Mouse (Mus musculus) embryonic facial prominence, embryonic 11.5 days (tissue): ENCODE results near the gene 9130230L23Rik. TPM values are rescaled to one million over a fixed set of nuclear protein-coding genes. Genes with fewer than 3 reads are reported as not detected.

Source experiments
- ATAC-seq: fragments of 200-750 bp; cut with Nextera tagmentation; replicated peaks from 2 replicates; pipeline ENCODE4 v1.8.0; 2017; ENCODE audit warnings: low read depth; ENCODE audit not compliant: insufficient number of reproducible peaks, low FRiP score, low TSS enrichment
- DNase-seq: peaks from one replicate; pipeline ENCODE4 v3.0.0-alpha.2; 2015; ENCODE audit warnings: low spot score
- H3K27ac ChIP-seq: fragments of 300-500 bp; sonication (generic); replicated peaks from 2 replicates; pipeline ENCODE4 v1.5.1; 2014; ENCODE audit warnings: mild to moderate bottlenecking, low read depth, low read length, control low read depth
- H3K27me3 ChIP-seq: fragments of 300-500 bp; sonication (generic); 2 replicates; pipeline ENCODE4 v1.6.1; 2014; ENCODE audit warnings: mild to moderate bottlenecking, low read length, moderate library complexity, mixed read lengths; ENCODE audit not compliant: control insufficient read depth, insufficient read depth
- H3K36me3 ChIP-seq: fragments of 300-500 bp; sonication (generic); replicated peaks from 2 replicates; pipeline ENCODE4 v1.6.1; 2014; ENCODE audit warnings: low read depth, mild to moderate bottlenecking, low read length, moderate library complexity, mixed read lengths; ENCODE audit not compliant: control insufficient read depth, insufficient read depth
- H3K4me1 ChIP-seq: fragments of 300-500 bp; sonication (generic); 2 replicates; pipeline ENCODE4 v1.6.1; 2014; ENCODE audit warnings: low read length, mixed read lengths; ENCODE audit not compliant: control insufficient read depth, insufficient read depth
- H3K4me2 ChIP-seq: fragments of 300-500 bp; sonication (generic); 2 replicates; pipeline ENCODE4 v1.6.1; 2014; ENCODE audit warnings: low read depth, mild to moderate bottlenecking, control low read depth, low read length, moderate library complexity
- H3K4me3 ChIP-seq: fragments of 300-500 bp; sonication (generic); 2 replicates; pipeline ENCODE4 v1.5.1; 2014; ENCODE audit warnings: low read depth, low read length, control low read depth
- H3K9ac ChIP-seq: fragments of 300-500 bp; sonication (generic); replicated peaks from 2 replicates; pipeline ENCODE4 v1.6.1; 2014; ENCODE audit warnings: mild to moderate bottlenecking, control low read depth, low read length
- H3K9me3 ChIP-seq: fragments of 300-500 bp; sonication (generic); replicated peaks from 2 replicates; pipeline ENCODE4 v1.6.1; 2016; ENCODE audit warnings: mild to moderate bottlenecking, low read length, inconsistent platforms, mixed read lengths; ENCODE audit not compliant: control insufficient read depth
- WGBS: fragments of 180-500 bp; shearing (Covaris S2); extraction: QIAGEN DNeasy Blood & Tissue Kit; methylation state at CpG from one replicate; pipeline ENCODE4 v1.1.7; 2014; 5-methylcytosine and 5-hydroxymethylcytosine counted together
- microRNA-seq: library from miRNA; unstranded; fragments of <30 nt; microRNA quantifications from one replicate; pipeline ENCODE4, GENCODE M21; 2016; ENCODE audit warnings: borderline number of aligned reads
- polyA plus RNA-seq: library from polyadenylated mRNA; unstranded; fragments of >200 nt; fragmentation: Nextera tagmentation; extraction: Ambion mirVana; gene quantifications from 2 replicates; pipeline ENCODE4 v1.2.1, GENCODE M21; 2014

9130230L23Rik gene
- polyA plus RNA-seq, 1 experiment from 2014 or later, result not detected

DNA sequence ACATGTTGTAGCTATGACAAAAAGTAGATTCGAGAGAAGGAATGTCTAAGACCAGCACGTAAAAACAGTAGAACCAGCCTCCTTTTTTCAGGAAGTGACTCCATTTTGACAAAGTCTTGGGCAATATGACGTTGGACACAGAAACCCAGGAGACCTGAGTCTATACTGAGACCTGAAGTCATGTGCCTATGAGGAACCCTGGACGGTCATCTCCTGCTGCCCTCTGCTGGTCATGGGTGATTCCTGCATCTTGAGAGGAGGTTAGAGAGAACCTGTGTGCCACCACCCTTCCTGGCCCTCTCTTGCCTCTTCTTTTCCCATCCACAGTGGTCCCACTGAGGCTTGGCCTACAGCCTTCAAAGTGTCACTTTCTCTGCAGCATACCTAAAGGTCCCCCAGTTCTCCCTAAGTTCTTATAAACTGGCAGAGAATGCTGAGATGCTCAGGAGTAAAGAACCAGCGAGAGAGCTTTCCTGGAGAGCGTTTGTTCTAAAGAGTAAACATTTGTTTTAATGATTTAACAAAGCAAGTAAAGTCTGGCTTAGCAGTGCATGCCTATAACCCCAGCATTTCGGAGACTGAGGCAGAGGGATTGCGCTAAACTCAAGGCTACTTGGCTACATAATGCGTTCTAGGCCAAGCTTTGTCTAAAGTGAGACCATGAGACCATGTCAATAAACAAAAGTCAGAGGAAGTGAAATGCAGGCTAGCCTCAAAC, 65.9 kb downstream of the 9130230L23Rik start:
- H3K9me3 ChIP-seq, result no peaks in the 10 kb centered on the region
- no peak overlapping the region for H3K27ac ChIP-seq
- H3K4me1 ChIP-seq, result no peaks in the 10 kb centered on the region
- no peaks in the 10 kb centered on the region for H3K36me3 ChIP-seq
- ATAC-seq, result peak; percentile 83
- no peak overlapping the region for H3K4me3 ChIP-seq
- H3K9ac ChIP-seq, result no peak overlapping the region
- peak; percentile 88 for DNase-seq
- WGBS, result 58% methylated on average over 9 of the region's 9 CpGs
- no peaks in the 10 kb centered on the region for H3K27me3 ChIP-seq
- H3K4me2 ChIP-seq, result no peak overlapping the region

- ATAC-seq (no peak), DNase-seq (no peak)
- no peak overlapping the region for H3K9ac ChIP-seq
- H3K4me2 ChIP-seq, result no peak overlapping the region
- H3K9me3 ChIP-seq, result no peaks in the 10 kb centered on the region
- H3K36me3 ChIP-seq, result no peaks in the 10 kb centered on the region
- H3K27ac ChIP-seq, result no peak overlapping the region
- 66% methylated on average over 11 of the region's 11 CpGs for WGBS
- no peaks in the 10 kb centered on the region for H3K4me1 ChIP-seq
- no peaks in the 10 kb centered on the region for H3K27me3 ChIP-seq
- no peak overlapping the region for H3K4me3 ChIP-seq
Measured at GRCm38 (mm10) chr5:65937011-65937726, 66.9 kb downstream of the 9130230L23Rik start.

DNA sequence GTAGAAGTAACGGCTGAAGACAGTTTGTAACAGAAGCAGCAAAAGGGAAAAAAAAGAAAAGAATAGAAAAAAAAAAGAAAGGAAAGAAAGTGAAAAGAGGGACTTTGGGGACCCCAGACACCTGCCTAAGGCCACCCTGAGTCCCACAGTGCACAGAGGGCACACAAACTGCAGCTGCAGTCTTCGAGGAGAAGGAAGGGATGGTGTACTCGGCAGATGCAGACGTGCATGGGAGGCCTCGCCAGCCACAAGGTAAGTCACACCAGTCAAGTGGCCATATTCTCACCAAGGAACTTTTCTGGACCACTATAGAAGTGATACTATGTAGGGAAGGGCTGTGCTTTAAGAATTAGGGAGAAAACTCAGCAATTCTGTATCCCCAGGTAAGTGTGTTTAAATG, 69.3 kb downstream of the 9130230L23Rik start, which contains the start of gene Chrna9:
TSS of gene Chrna9 (plus strand) at position 139 of the 400 bp plus-strand sequence.
- no peaks in the 10 kb centered on the region for H3K36me3 ChIP-seq
- H3K9me3 ChIP-seq, result no peaks in the 10 kb centered on the region
- ATAC-seq, result no peak
- no peak within 1 kb of the TSS for H3K4me2 ChIP-seq
- H3K27ac ChIP-seq, result no peak within 1 kb of the TSS
- H3K9ac ChIP-seq, result no peak within 1 kb of the TSS
- DNase-seq, result no peak
- WGBS, result 81% methylated on average over 5 of the region's 5 CpGs
- no peaks in the 10 kb centered on the region for H3K27me3 ChIP-seq
- no peak within 1 kb of the TSS for H3K4me3 ChIP-seq
- no peaks in the 10 kb centered on the region for H3K4me1 ChIP-seq

- no peaks in the 10 kb centered on the region for H3K4me1 ChIP-seq
- H3K36me3 ChIP-seq, result no peaks in the 10 kb centered on the region
- H3K27ac ChIP-seq, result no peak overlapping the region
- ATAC-seq (no peak), DNase-seq (no peak)
- H3K9ac ChIP-seq, result no peak overlapping the region
- no peaks in the 10 kb centered on the region for H3K27me3 ChIP-seq
- H3K4me2 ChIP-seq, result no peak overlapping the region
- H3K9me3 ChIP-seq, result no peaks in the 10 kb centered on the region
- H3K4me3 ChIP-seq, result no peak overlapping the region
- WGBS, result 89% methylated on average over 2 of the region's 2 CpGs
Measured at GRCm38 (mm10) chr5:65933764-65934163, 70.3 kb downstream of the 9130230L23Rik start.

GRCm38 (mm10) chr5:65933258-65933657, 70.8 kb downstream of the 9130230L23Rik start:
- Histone ChIP-seq H3K27me3 (no peaks in the 10 kb centered on the region), H3K9ac (no peak overlapping the region), H3K27ac (no peak overlapping the region), H3K4me1 (no peaks in the 10 kb centered on the region), H3K4me3 (no peak overlapping the region), H3K4me2 (no peak overlapping the region), H3K36me3 (no peaks in the 10 kb centered on the region), H3K9me3 (no peaks in the 10 kb centered on the region)
- 81% methylated on average over 4 of the region's 4 CpGs for WGBS
- no peak for ATAC-seq
- no peak for DNase-seq

DNA sequence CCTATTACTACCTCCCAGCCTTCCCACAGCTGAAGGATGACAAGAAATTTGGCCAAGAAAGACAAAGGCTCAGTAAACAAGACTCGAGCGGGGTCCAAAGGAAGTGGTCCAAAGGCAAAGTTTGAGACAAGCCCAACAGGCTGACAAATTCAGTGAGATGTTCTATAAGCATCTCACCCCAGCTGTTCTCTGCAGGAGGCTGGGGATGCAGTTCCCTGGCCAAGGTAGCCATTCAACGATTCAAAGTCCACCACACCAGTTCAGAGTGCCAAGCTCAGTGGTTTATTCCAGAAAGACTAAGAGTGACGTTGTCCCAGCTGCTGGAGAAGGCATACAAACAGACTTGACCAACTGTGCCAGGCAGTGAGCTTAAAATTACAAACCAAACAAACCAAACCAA, 73.9 kb downstream of the 9130230L23Rik start:
- Histone ChIP-seq H3K9me3 (no peaks in the 10 kb centered on the region), H3K9ac (no peak overlapping the region), H3K4me1 (no peaks in the 10 kb centered on the region), H3K4me2 (no peak overlapping the region), H3K27me3 (no peaks in the 10 kb centered on the region), H3K27ac (no peak overlapping the region), H3K4me3 (no peak overlapping the region), H3K36me3 (no peaks in the 10 kb centered on the region)
- no peak for ATAC-seq
- no peak for DNase-seq
- 76% methylated on average over 4 of the region's 4 CpGs for WGBS

Small RNA genes lying within 50 kb of the gene (microRNA-seq; reads per million reads assigned to microRNA genes)
- not detected for gene Gm25952

Other genes starting within 250 kb of the 9130230L23Rik start
- 45.4 and 50.7 TPM in 2 replicates for gene N4bp2, start 240.8 kb downstream of the 9130230L23Rik start, polyA plus RNA-seq
- 0.15 and 0.25 TPM in 2 replicates for gene Rhoh, start 143.1 kb downstream of the 9130230L23Rik start, polyA plus RNA-seq
- 0.65 and 0.82 TPM in 2 replicates for gene Chrna9, start 69.4 kb downstream of the 9130230L23Rik start, polyA plus RNA-seq
- 2.9 and 3.6 TPM in 2 replicates for gene Rbm47, start 168.8 kb upstream of the 9130230L23Rik start, polyA plus RNA-seq